Mouse (Mus musculus) liver, adult 2 months (tissue): ENCODE data around the gene Msh6.

ENCODE experiments used
- CTCF ChIP-seq: fragments of 200-500 bp; IDR thresholded peaks from 2 replicates; pipeline ENCODE4 v1.5.1; 2011; ENCODE audit warnings: low read depth, low read length, control low read depth
- POLR2A ChIP-seq: fragments of 200-500 bp; IDR thresholded peaks from 2 replicates; pipeline ENCODE4 v1.6.1; 2011; ENCODE audit warnings: low read length, control low read depth; ENCODE audit not compliant: insufficient read depth; ENCODE audit errors: extremely low read depth

DNA sequence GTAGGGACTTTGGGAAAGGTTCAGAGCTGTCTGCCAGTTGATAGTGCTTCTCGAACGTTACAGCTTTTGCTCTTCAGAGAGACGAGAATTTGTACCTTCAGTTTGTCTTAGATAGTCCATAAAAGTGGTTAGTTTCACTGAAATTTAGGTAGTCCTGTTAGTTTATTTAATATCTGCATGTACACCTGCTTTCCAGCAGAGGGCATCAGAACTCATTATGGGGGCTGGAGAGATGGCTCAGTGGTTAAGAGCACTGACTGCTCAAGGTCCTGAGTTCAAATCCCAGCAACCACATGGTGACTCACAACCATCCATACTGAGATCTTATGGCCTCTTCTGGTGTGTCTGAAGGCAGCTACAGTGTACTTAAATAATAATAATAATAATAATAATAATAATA lies 7.2 kb downstream of the Msh6 start:
- TF ChIP-seq POLR2A = no peak
- TF ChIP-seq CTCF = peak; percentile 11; the same call in 1 of the 2 replicates
